Mouse (Mus musculus): ENCODE measurements around the gene Prrc2b. TPM values are rescaled to one million over a fixed set of nuclear protein-coding genes. Genes with fewer than 3 reads are reported as not detected.

Prrc2b gene
- polyA plus RNA-seq, 1 experiment from 2014 or later = 17.7 TPM

DNA sequence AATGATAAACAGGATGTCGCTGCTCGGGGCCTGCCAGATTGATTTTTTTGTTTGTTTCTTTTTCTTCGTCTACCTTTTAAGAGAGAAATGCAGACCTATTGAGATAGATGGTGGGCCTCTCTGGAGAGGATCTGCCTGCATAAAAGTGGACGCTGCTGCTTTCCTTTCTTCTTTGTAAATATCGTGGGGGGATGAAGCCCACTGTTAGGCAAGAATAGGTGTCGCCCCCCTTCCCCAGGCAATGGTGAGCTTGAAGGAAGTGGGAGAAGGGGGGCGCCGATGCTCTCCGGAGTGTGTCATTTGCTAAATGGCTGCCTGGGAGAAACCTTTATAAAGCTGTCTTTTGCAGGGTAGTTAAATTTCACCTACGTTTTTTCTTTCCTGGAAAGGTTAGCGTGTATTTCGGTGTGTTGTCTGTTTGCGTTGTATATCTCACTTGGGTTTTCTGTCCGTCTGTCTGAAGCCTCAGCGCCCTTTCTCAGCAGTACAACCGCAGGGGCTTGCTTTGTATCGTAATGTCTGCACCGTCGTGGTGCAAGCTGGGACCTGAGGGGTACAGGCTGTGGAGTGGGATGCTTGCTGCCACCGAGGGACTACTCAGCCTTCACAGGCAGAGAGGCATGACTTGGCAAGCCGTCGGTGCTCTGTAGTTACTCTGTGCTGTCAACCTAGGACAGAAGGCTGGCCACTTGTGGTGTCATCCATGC lies 931 bp downstream of the Prrc2b start:
- Histone ChIP-seq H3K9me3 (ENCODE audit: control insufficient read depth) (no peaks in the 10 kb centered on the region), H3K27ac (ENCODE audit: low read depth, low read length) (peak overlapping the region; percentile 94), H3K4me1 (replicated peaks; ENCODE audit: control insufficient read depth, insufficient read depth, low read length) (peaks cover 24% of the 10 kb centered on the region), H3K36me3 (ENCODE audit: control insufficient read depth, insufficient read depth) (no peaks in the 10 kb centered on the region), H3K9ac (ENCODE audit: low read depth, low read length) (peak overlapping the region; percentile 95), H3K4me2 (replicated peaks; ENCODE audit: low read depth) (peak overlapping the region; percentile 70), H3K27me3 (replicated peaks; ENCODE audit: control insufficient read depth, insufficient read depth, low read length) (no peaks in the 10 kb centered on the region), H3K4me3 (ENCODE audit: low read depth, low read length) (peak overlapping the region; percentile 67)
- no peak for ATAC-seq
- WGBS = 2% methylated on average over 22 of the region's 22 CpGs
- 0 out of 2 replicates have a peak, but pooled peaks have one; percentile 1 for TF ChIP-seq CTCF (IDR thresholded peaks at IDR 0.05; ENCODE audit: low read depth)

DNA sequence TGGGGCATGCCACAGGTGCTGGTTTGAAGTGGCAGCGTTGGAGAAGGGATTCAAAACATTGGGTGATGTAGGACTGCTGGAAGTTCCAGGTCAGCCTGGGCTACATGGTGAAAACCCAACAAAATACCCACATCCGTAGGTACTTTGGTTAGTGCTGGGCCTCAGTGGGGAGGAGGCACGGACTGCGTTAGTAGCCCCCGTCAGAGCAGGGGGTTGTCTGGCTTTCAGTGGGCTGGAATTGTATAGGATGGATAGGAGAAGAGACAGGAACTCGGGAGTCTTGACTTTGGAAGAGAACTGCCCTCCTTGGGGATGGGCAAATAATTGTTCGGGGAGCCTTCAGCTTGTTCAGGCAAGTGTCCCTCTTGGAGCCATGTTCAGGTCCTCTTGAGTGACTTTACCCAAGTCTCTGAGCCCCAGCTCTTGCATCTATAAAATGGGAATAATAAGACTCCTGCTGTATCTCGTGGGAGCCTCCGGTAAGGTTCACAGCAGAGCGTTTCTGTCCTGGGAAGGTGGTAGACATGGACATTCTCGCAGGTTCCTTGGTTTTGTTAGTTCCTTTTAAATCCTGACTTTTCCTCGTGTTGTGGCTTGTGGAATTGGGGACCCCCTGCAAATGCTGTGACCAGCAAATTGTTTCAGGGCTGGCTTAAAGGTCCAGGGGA lies 1.6 kb downstream of the Prrc2b start:
- Histone ChIP-seq H3K4me3 (ENCODE audit: low read depth, low read length) (peak overlapping the region; percentile 67), H3K27ac (ENCODE audit: low read depth, low read length) (peak overlapping the region; percentile 94), H3K27me3 (replicated peaks; ENCODE audit: control insufficient read depth, insufficient read depth, low read length) (no peaks in the 10 kb centered on the region), H3K4me2 (replicated peaks; ENCODE audit: low read depth) (peak overlapping the region; percentile 70), H3K36me3 (ENCODE audit: control insufficient read depth, insufficient read depth) (no peaks in the 10 kb centered on the region), H3K9me3 (ENCODE audit: control insufficient read depth) (no peaks in the 10 kb centered on the region), H3K9ac (ENCODE audit: low read depth, low read length) (peak overlapping the region; percentile 95), H3K4me1 (replicated peaks; ENCODE audit: control insufficient read depth, insufficient read depth, low read length) (peaks cover 28% of the 10 kb centered on the region)
- TF ChIP-seq CTCF (IDR thresholded peaks at IDR 0.05; ENCODE audit: low read depth) = no peak
- ATAC-seq = no peak
- WGBS = 8% methylated on average over 12 of the region's 12 CpGs

DNA sequence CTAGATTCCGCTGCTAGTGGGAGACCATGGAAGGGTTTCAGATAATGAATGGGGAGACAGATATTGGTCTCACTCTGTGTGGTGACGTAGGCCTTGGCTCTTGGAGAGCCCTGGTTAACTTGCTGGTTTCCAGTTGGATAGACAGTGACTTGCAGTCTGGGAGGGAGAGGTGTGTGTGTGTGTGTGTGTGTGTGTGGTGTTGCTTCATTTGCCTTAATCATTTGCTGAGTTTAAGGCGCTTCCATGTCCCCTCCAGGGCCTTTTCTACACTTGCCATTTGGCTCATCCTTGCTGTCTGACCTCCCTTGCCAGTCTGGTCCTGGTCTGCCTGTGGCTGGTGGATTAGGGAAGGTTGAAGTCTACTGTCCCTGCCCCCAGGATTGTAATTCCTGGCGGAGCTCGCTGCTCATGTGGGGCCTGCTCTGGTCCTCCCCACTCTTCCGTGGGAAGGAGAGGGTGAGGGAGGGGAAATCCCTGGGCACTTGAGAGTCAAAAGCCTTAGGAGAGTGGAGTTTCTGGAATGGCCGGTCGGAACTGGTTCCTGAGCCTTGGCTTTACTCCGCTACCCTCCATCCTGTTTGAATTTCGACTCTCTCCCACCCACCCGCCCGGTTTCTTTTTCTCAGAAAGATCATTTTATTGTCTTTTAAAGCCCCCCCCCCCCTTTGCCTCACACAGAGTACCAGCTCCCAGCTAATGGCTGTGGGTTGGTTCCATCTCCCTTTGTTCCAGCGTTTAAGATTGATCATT lies 2.3 kb downstream of the Prrc2b start:
- Histone ChIP-seq H3K36me3 (ENCODE audit: control insufficient read depth, insufficient read depth) (no peaks in the 10 kb centered on the region), H3K9ac (ENCODE audit: low read depth, low read length) (peak overlapping the region; percentile 95), H3K4me1 (replicated peaks; ENCODE audit: control insufficient read depth, insufficient read depth, low read length) (peaks cover 29% of the 10 kb centered on the region), H3K27me3 (replicated peaks; ENCODE audit: control insufficient read depth, insufficient read depth, low read length) (no peaks in the 10 kb centered on the region), H3K4me2 (replicated peaks; ENCODE audit: low read depth) (peak overlapping the region; percentile 70), H3K27ac (ENCODE audit: low read depth, low read length) (peak overlapping the region; percentile 94), H3K4me3 (ENCODE audit: low read depth, low read length) (peak overlapping the region; percentile 67), H3K9me3 (ENCODE audit: control insufficient read depth) (no peaks in the 10 kb centered on the region)
- 14% methylated on average over 13 of the region's 13 CpGs for WGBS
- ATAC-seq = peak; percentile 17; the same call in 1 of the 2 replicates
- TF ChIP-seq CTCF (IDR thresholded peaks at IDR 0.05; ENCODE audit: low read depth) = no peak

DNA sequence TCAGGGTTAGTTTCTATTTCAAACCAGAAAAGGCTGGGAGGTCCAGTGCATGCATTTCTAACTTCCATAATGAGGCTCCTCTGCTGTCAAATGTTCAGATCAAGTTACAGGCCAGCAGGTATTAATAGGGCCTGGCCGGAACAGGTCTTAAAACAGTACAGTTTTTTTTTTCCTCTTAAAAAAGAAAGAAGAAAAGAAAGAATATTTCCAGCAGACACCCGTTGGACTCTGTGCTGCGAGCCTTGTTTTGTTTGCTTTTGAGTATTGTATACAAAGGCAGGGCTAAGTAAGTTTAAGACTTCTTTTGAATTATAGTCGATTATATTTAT lies 2.9 kb downstream of the Prrc2b start:
- TF ChIP-seq CTCF (IDR thresholded peaks at IDR 0.05; ENCODE audit: low read depth) = no peak
- Histone ChIP-seq H3K4me1 (replicated peaks; ENCODE audit: control insufficient read depth, insufficient read depth, low read length) (peaks cover 32% of the 10 kb centered on the region), H3K27ac (ENCODE audit: low read depth, low read length) (peak overlapping the region; percentile 94), H3K4me3 (ENCODE audit: low read depth, low read length) (peak overlapping the region; percentile 67; the same call in 1 of the 2 replicates), H3K27me3 (replicated peaks; ENCODE audit: control insufficient read depth, insufficient read depth, low read length) (no peaks in the 10 kb centered on the region), H3K4me2 (replicated peaks; ENCODE audit: low read depth) (peak overlapping the region; percentile 70), H3K9me3 (ENCODE audit: control insufficient read depth) (no peaks in the 10 kb centered on the region), H3K36me3 (ENCODE audit: control insufficient read depth, insufficient read depth) (no peaks in the 10 kb centered on the region), H3K9ac (ENCODE audit: low read depth, low read length) (0 out of 2 replicates have a peak overlapping the region, but pooled peaks have one; percentile 41)
- WGBS = 7% methylated on average over 4 of the region's 4 CpGs
- no peak for ATAC-seq

DNA sequence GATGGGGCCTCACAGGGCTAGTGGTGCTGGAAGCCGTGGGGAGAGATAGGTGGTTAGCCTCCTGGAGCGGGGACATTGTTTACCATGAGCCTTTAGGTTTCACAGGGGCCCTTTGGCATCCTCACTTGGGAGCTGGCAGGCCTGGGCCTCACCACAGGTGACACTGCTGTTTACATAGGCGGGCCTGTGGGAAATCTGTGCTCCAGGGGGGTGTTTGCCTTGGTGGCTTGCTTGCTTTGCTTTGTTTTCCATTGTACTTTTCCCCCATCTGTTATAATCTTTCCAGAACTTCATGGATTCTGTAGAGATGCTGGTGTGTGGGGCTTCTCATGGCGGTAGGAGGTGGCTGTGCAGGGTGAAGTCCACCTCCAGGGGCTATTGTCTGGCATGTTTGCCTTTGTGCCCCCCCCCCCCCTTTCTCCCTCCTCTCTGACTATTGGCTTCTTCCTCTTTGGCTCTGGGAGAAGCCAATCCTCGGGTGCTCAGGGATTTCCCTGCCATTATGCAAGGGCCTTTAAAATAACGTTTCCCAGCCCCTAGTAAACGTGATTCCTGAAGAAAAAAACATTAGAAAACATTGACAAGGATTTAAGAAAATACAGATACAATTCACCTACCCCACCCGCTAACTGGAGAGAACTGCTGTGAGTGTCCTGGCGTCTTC lies 3.6 kb downstream of the Prrc2b start:
- H3K27me3 ChIP-seq (replicated peaks; ENCODE audit: control insufficient read depth, insufficient read depth, low read length) = no peaks in the 10 kb centered on the region
- peak overlapping the region; percentile 70 for H3K4me2 ChIP-seq (replicated peaks; ENCODE audit: low read depth)
- H3K4me1 ChIP-seq (replicated peaks; ENCODE audit: control insufficient read depth, insufficient read depth, low read length) = peaks cover 32% of the 10 kb centered on the region
- 0 out of 2 replicates have a peak overlapping the region, but pooled peaks have one; percentile 41 for H3K9ac ChIP-seq (ENCODE audit: low read depth, low read length)
- 19% methylated on average over 9 of the region's 9 CpGs for WGBS
- H3K27ac ChIP-seq (ENCODE audit: low read depth, low read length) = peak overlapping the region; percentile 94; the same call in 1 of the 2 replicates
- H3K36me3 ChIP-seq (ENCODE audit: control insufficient read depth, insufficient read depth) = no peaks in the 10 kb centered on the region
- peak; percentile 54 for ATAC-seq
- peak overlapping the region; percentile 67; the same call in 1 of the 2 replicates for H3K4me3 ChIP-seq (ENCODE audit: low read depth, low read length)
- TF ChIP-seq CTCF (IDR thresholded peaks at IDR 0.05; ENCODE audit: low read depth) = no peak
- no peaks in the 10 kb centered on the region for H3K9me3 ChIP-seq (ENCODE audit: control insufficient read depth)

Data from intestine, postnatal 0 days (tissue).